Mouse (Mus musculus): ENCODE data around the gene Olfr913.

Gene Olfr913

DNA sequence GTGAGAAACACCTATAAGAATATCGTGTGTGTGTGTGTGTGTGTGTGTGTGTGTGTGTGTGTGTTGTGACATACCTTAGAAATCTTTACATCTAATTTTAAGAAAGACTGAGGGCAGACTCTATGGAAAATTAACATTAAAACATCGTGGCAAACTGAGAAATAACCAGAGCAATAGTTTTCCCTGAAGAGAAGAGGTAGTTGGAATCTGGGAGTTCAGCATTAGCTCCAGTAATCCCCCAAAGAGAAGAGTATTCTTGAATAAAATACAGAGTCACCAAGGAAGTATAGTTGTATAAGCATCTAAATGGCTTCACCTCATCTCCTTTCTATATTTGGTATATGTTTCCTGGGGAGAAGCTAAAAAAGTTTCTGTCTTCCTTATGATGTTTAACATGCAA, at the start of gene Olfr913:
TSS of gene Olfr913 (plus strand) at position 301 of the 400 bp plus-strand sequence.
- DNase-seq, result no peak

DNA sequence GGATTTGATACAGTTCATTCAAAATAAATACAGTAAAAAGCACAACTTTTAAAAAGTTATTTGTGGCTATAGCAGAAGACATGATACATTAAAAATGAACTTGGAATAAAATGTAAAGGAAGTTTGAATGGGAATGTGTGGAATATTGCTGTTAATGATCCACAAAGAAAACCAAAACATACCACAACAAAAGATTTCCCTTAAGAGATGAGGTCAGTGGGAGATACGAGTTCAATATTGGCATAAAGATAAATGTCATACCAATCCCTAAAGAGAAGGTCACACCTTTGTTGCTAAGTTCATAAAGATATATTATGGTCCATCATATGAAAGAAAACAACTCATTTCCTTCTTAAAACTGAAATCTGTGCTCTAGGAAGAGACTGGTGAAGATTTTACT, 12.7 kb upstream of the Olfr913 start, which contains the start of gene Olfr912:
TSS of gene Olfr912 (plus strand) at position 301 of the 400 bp plus-strand sequence.
- DNase-seq, result no peak

GRCm38 (mm10) chr9:38591056-38591455, 1.5 kb upstream of the Olfr913 start:
- no peak for DNase-seq

DNA sequence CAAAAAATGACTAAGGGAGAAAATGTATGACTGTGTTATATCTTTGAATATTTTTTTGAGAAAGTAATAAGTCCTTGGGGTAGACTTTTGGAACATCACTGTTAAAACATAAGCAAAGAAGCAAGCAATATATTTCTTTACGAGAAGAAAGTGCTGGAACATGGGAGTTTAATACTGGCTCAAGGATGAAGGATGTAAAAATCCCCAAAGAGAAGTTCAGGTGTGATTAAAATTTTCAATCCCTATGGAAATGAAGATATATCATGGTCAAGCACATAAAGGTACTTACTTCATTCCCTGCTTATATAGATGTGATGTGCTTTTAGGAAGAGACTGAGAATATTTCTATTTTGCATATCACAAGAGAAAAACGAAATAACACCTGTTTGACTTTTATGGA, 12.2 kb downstream of the Olfr913 start, which contains the start of gene Olfr914:
TSS of gene Olfr914 (plus strand) at position 301 of the 400 bp plus-strand sequence.
- DNase-seq, result no peak

- DNase-seq, result no peak
Measured at GRCm38 (mm10) chr9:38632406-38632805, 39.8 kb downstream of the Olfr913 start.

All from lung, adult 18-20 months (tissue).